Mouse (Mus musculus) CD4-positive, CD25-positive, alpha-beta regulatory T cell, adult 4 months (primary cell): ENCODE measurements around the gene Klra9. TPM values are rescaled to one million over a fixed set of nuclear protein-coding genes. Genes with fewer than 3 reads are reported as not detected.
"Not testable (repeated sequence)": the region's sequence is repeated elsewhere in the genome, so short reads cannot be mapped to it uniquely, and the experiment has no call there.

Experiments used
- ATAC-seq: one replicate; pipeline ENCODE4 v1.8.0; 2017
- polyA plus RNA-seq, 2 experiments: library from polyadenylated mRNA; unstranded; fragments of 100-300 nt; shearing (Covaris generic); gene quantifications; one replicate each; pipeline ENCODE4 v1.2.1; 2017

Klra9 gene
- not detected for polyA plus RNA-seq

DNA sequence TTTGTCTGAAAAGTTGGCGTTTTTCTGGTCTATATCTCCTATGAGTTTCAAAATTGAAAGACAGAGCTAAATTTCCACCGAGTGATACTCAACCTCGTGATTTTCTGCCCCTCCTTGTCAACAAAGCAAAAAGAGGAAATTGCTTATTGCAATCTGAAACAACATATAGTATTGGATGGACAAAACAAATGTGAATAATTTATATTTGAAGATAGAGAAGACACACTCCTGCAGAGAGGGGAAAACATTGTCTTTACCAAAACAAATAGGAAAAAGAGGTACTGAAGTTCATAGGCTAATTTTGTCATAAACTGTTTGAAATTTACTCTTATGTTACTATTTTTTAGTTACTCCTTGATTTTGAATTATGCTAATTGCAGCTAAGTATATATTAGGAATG, at the start of gene Klra9:
Gene Klra9 (minus strand): TSS at position 101 of the 400 bp plus-strand sequence.
- ATAC-seq = not testable (repeated sequence)

DNA sequence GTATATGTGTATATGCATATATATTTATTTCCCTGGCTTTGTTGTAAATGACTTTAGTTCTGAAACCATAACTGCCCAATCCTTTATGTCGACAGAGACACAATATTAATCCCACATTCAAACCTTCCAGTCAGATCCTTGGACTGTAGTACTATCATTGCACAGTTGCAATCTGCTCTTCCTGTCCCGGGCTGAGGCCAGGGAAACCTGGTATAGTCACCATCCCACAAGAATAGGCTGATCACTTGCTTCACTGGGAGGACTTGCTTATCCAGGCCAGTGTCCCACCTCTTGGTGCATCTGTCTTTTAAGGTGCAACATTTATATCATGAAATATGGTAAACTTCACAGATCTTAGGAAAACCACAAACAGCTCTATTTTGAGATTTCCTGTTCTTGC, 44.6 kb upstream of the Klra9 start:
- no peak for ATAC-seq

DNA sequence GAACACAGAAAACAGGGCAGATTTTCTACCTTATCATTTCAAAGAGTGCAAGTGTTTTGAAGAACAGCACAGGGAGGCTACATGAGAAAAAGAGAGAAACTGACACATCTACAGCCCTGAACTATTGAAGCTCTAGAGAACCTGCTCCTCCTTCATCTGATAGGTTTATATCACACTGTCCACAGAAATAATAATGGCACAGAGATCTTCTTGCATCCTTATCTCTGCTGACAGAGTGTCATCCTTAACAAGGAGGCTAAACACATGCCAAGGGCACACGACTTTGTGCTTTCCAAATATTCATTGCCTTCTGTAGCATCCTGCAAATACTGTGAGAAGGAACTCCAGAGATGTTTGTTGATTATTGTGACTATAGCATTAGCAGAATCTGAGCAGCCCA, 43.7 kb upstream of the Klra9 start:
- no peak for ATAC-seq

DNA sequence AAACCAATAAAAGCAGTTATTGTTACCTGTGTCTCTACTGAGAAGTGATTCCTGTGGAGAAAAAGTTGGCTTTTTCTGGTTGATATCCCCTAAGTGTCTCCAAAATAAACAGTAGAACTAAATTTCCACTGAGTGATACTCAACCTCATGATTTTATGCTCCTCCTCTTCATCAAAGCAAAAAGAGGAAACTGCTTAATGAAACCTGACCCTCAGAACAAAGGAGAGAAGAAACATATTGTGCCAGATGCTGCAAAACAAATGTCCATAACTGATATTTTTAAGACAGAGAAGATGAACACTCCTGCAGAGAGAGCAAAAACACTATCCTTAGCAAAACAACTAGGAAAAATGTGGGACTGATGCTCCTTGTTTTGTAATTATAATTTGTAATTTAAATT, 40.3 kb upstream of the Klra9 start, which contains the start of gene Klra7:
Gene Klra7 (minus strand): TSS at position 101 of the 400 bp plus-strand sequence.
- ATAC-seq = no peak

DNA sequence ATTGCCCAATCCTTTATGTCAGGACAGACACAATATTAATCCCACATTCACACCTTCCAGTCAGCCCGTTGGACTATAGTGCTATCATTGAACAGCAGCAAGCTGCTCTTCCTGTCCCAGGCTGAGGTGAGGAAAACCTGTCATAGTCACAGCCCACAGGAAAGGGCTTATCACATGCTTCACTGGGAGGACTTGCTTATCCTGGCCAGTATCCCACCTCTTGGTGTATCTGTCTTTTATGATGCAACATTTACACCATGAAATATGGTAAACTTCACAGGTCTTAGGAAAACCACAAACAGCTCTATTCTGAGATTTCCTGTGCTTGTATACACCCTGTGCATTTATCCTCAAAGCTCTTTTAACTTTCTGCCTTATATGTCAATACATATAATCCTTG, 4.5 kb upstream of the Klra9 start:
- not testable (repeated sequence) for ATAC-seq

DNA sequence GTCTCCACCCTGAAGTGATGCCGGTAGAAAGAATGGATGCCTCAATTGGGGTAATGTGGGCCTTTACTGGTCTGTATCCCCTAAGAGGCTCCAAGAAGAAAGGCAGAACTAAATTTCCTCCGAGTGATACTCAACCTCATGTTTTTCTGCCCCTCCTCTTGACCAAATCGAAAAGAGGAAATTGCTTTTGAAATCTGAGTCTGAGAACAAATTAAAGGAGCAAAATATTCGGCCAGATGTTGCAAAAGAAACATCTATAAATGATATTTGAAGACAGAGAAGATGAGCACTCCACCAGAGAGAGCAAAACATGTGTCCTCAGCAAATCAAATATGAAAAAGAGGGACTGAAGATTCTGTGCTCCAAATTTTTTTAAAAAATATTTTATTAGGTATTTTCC, 63.1 kb downstream of the Klra9 start, which contains the start of gene Klra8:
Gene Klra8 (minus strand): TSS at position 101 of the 400 bp plus-strand sequence.
- not testable (repeated sequence) for ATAC-seq

Other genes with a start within 250 kb of the Klra9 start
- not detected for gene Klra6, start 166.2 kb downstream of the Klra9 start, polyA plus RNA-seq
- not detected for gene Klra4, start 125.8 kb downstream of the Klra9 start, polyA plus RNA-seq
- not detected for gene Klra8, start 63.2 kb downstream of the Klra9 start, polyA plus RNA-seq
- under 1 TPM in 1 of 2 experiments, not detected in 1; 0.35 TPM for gene Klra7, start 40.2 kb upstream of the Klra9 start, polyA plus RNA-seq
- not detected for gene Klra10, start 88.8 kb upstream of the Klra9 start, polyA plus RNA-seq
- gene Klra3, start 144.5 kb upstream of the Klra9 start, polyA plus RNA-seq = not detected
- gene Klra1, start 193.8 kb upstream of the Klra9 start, polyA plus RNA-seq = not detected